Mouse (Mus musculus) liver, adult 2 months (tissue): ENCODE results near the gene Ralgapa1.

Experiments
- CTCF ChIP-seq: fragments of 200-500 bp; IDR thresholded peaks from 2 replicates; pipeline ENCODE4 v1.5.1; 2011; ENCODE audit warnings: low read depth, low read length, control low read depth
- POLR2A ChIP-seq: fragments of 200-500 bp; IDR thresholded peaks from 2 replicates; pipeline ENCODE4 v1.6.1; 2011; ENCODE audit warnings: low read length, control low read depth; ENCODE audit not compliant: insufficient read depth; ENCODE audit errors: extremely low read depth

DNA sequence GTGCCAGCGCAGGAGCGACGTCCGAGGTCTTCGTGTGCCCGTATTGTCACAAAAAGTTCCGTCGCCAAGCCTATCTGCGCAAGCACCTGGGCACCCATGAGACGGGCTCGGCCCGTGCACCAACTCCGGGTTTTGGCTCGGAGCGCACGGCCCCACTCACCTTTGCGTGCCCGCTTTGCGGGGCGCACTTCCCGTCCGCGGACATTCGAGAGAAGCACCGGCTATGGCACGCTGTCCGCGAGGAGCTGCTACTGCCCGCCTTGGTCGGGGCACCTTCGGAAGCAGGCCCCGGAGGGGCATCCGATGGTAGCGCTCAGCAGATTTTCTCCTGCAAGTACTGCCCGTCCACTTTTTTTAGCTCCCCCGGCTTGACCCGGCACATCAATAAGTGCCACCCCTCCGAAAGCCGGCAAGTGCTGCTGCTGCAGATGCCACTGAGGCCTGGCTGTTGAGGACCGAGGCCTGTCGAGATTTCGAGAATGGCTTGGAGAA, 220.4 kb downstream of the Ralgapa1 start:
- TF ChIP-seq CTCF, result no peak
- TF ChIP-seq POLR2A, result no peak
